Mouse (Mus musculus) adrenal gland, postnatal 4 days (tissue): ENCODE measurements around the gene Irs1. TPM values are rescaled to one million over a fixed set of nuclear protein-coding genes. Genes with fewer than 3 reads are reported as not detected.
A peak's percentile ranks its signal among the peaks of the same experiment; 100 is the strongest.

Source experiments
- DNase-seq, 2 experiments: peaks; one replicate each; pipeline ENCODE4 v3.0.0; 2021 to 2022; ENCODE audit warnings: low spot score in 2 of 2, mixed read lengths in 2 of 2
- long read RNA-seq, 2 experiments: library from polyadenylated mRNA; stranded (forward); transcript quantifications; one replicate each; pipeline ENCODE4 v2.0.0; 2021
- total RNA-seq, 2 experiments: library from RNA; stranded (reverse); gene quantifications; 2 replicates each; pipeline ENCODE4 v1.2.3; 2021

Gene Irs1
- total RNA-seq: 10 to 100 TPM; 24.2 to 28.6 TPM
- long read RNA-seq, experiment 1, full-length matches to known transcripts: 1 of 3 reads
- long read RNA-seq, experiment 1, partial matches to known transcripts: 0 of 3 reads
- long read RNA-seq, experiment 1, other reads (novel, unspliced or antisense): 2 of 3 reads
- long read RNA-seq, experiment 2, full-length matches to known transcripts: 2 of 3 reads
- long read RNA-seq, experiment 2, partial matches to known transcripts: 0 of 3 reads
- long read RNA-seq, experiment 2, other reads (novel, unspliced or antisense): 1 of 3 reads

- peak; percentile 66 to 69 for DNase-seq
Measured at GRCm38 (mm10) chr1:82291151-82291797, at the start of gene Irs1. Gene Irs1 (minus strand): TSS chr1:82291416.

GRCm38 (mm10) chr1:82334506-82334905 is 43.3 kb upstream of the Irs1 start:
- no peak for DNase-seq

- no peak for DNase-seq
Measured at GRCm38 (mm10) chr1:82329954-82330247, 38.7 kb upstream of the Irs1 start.

GRCm38 (mm10) chr1:82329237-82329953 is 38.2 kb upstream of the Irs1 start:
- no peak for DNase-seq

DNA sequence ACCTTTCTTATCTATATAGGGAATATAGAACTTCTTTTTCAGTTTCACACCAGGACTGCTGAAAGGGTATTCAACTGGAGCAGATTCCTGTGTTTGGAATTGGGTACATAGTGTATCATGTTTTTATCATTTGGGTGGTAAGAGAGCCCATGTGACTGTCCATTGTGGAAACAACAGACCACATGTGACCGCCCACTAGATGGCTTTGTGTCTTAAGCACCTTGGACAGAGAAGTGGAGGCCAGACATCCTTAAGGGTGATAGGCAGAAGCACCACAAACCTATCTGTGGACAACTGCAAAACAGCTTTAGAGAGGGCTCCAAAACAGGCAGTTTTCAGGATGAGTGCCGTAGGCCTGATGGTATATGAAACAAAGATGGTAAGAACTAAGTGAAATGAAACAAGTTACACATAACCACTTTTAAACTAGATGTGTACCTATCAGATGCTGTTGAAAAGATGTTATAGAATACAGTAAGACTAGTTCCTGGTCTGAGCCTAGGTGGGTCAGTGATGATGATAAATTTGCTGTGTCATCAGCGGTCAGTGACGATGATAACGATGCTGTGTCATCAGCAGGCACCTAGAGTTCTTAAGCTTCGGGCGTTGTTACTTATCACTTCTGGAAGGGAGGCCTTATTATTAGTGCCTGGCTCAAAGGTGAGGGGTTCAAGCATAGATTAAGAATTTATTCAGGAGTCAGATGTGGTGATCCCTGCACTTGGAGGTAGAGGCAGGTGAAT is 37.0 kb upstream of the Irs1 start:
- DNase-seq: no peak

GRCm38 (mm10) chr1:82326120-82326519 is 34.9 kb upstream of the Irs1 start:
- DNase-seq: no peak

GRCm38 (mm10) chr1:82324131-82324785 is 33.0 kb upstream of the Irs1 start:
- DNase-seq: no peak

DNA sequence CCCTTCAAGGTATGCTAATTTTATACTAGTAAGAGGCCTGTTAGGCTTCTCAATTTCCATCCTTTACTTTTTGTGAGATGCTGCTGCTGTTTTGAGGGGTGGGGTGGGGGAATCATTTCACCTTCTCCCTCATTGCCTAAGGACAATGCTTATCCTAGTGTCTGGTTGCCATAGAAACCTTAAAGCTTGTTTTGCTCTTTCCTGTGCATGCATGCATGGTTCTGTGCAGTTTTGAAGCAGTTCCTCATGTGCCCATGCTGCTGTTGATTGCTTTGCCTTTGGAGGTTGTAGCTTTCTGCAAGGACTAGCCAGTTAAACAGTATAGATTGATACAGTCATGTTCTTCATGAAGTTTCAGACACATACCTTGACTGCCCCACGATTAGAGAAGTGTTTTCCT is 30.2 kb upstream of the Irs1 start:
- DNase-seq: no peak

DNA sequence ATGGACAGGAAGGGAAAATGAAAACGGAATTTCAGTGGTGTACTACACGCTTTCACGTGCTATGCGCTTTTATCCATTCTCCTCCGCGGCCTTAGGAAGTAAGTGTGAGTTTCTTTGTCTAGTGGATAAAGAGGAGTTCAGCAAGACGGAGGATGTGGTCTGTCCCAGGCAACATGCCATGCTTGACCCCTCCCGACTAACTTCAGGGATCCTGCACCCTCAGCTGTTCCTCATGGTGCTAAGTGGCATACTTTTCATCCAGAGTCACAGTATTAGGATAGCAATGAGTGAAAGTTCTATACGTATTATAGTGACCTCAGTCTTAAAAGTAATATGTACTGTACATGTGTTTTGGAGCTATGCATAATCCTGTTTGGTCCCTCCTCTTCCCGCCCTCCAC is 29.6 kb upstream of the Irs1 start:
- no peak for DNase-seq

- DNase-seq: no peak
Measured at GRCm38 (mm10) chr1:82320456-82320855, 29.2 kb upstream of the Irs1 start.

DNA sequence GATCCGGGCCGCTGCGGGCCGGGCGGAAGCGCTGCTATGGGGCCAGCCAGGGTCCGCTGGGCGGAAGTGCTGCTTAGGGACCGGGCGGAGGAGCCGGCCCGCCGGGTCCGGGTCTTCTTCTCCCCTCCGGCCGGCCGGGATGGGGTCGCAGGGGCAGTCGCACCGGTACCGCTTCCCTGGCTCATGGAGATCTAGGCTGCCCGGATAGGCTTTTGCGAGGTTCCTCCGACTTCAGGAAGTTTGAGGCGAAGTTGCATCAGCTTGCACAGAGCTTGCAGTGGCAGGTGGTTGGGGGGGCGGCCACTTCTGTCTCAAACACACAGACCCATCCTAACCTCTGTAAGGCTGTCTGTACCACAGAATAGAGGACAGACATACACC is 25.5 kb upstream of the Irs1 start:
- DNase-seq: no peak

- DNase-seq: peak; percentile 86 to 94
Measured at GRCm38 (mm10) chr1:82316111-82316745, 25.0 kb upstream of the Irs1 start, which contains the start of gene Rhbdd1. Gene Rhbdd1 (plus strand): TSS chr1:82316452.

DNA sequence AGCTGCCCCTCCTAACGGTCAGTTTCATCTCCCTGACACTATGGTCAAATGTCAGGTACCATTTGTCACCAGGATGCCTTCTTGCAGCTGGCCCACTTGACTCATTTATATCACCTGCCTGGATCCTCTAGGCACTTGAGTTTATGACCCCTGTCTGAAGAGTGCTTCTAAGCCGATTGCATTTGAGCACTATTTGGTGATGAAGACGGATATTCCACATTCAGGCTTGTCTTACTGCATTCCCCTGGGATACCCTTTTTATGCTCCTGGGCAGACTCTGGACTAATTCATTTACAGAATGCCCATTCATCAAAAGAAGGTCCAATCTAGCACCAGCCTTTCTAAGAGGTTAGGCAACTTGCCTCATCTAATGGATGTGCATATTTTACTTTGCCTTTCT is 13.3 kb upstream of the Irs1 start:
- no peak for DNase-seq

DNA sequence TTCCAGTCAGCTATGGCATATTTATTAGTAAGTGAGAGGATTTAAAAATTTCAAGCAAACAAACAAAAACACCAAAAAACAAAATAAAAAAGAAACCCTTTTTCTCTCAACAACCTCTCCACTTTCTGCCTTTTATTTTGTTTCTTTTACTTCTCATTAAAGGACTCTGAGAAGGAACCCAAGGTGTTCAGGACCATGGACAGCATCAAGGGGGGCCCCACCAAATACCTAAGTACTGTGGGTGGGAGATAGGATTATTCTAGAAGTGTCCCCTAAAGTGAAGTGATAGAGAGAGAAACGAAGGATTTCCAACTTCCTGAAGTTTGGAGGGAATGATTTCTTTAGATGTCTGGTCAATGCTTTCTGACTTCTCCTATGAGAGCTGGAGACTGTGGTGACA is 7.4 kb upstream of the Irs1 start:
- no peak for DNase-seq

- no peak for DNase-seq
Measured at GRCm38 (mm10) chr1:82294102-82294501, 2.9 kb upstream of the Irs1 start.

DNA sequence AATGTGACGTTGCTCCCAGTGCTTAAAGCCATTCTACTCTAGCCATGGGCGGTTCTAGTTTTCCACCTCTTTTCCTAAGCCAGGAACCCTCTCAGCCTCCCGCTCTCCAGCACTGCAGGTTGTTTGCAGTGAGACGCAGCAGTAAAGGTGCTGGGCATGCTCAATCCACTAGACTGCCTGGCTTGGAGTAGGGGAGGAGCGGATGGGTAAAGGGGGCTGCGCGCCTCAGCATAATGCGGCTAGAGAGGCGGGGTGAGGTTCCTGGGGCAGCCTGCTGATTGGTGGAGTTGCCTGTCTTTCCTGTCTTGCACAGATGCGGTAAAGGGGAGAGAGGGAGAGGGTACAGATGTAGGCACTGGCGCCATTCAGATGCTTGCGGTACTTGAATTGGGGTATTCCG is 1.6 kb upstream of the Irs1 start:
- peak in 1 of 2 experiments; percentile 27 for DNase-seq

GRCm38 (mm10) chr1:82291930-82292712 is 905 bp upstream of the Irs1 start:
- DNase-seq: no peak

DNA sequence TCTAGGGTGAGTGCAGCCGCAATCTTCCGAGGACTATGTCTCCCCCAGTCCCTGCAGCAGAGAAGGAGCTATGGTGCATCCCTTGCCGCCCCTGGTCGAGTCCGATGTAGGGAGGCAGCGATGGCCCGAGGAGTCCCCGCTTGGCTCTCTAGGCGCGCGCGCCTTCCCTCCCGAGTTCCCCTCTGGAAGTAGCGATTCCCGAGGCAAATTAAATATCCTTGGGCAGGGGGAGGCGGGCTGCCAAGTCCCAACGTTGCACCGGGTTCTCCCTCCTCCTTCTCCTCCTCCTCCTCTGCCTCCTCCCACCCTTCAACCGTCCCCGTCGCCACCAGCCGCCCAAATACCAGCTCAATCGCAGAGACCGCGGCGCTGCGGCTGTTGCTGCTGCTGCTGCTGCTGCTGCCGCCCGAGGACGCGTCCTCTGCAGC is 479 bp downstream of the Irs1 start:
- peak in 1 of 2 experiments; percentile 55 for DNase-seq

GRCm38 (mm10) chr1:82289990-82290681 is 1.1 kb downstream of the Irs1 start:
- DNase-seq: no peak
